Mouse (Mus musculus): Measurements from ENCODE around the gene Gli2. TPM values are rescaled to one million over a fixed set of nuclear protein-coding genes. Genes with fewer than 3 reads are reported as not detected.

The Gli2 gene
- polyA plus RNA-seq, 1 experiment = 13.6 TPM

GRCm38 (mm10) chr1:118830658-118831057 lies 222.8 kb downstream of the Gli2 start:
- Histone ChIP-seq H3K27ac (ENCODE audit: insufficient read depth, low read length) (no peak overlapping the region), H3K4me1 (ENCODE audit: control insufficient read depth, insufficient read depth, low read length) (peaks cover 4% of the 10 kb centered on the region; the same call in 1 of the 2 replicates), H3K4me3 (ENCODE audit: insufficient read depth, low read length) (no peak overlapping the region)
- no peak for TF ChIP-seq POLR2A (IDR thresholded peaks at IDR 0.05; ENCODE audit: low read depth, low read length)
- TF ChIP-seq CTCF (IDR thresholded peaks at IDR 0.05; ENCODE audit: borderline replicate concordance, insufficient read depth, low read length) = no peak

DNA sequence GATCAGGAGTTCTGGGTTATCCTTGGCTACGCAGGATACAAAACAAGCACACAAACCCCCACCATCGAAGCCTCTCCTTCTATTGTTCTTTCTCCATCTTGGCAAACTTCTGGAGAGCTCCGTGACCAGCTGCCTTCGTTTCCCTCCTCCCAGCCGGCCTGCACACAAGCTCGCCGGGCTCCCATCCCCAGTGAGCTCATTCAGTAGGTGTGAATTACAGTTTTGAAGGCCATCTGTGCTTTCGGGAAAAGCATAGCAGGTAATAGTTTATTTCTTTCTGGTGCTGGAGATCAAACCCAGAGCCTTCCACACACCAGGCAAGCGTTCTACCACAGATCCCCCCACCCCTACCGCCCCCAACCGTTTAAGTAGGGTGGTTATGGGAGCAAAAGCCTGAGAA lies 226.8 kb downstream of the Gli2 start:
- H3K4me3 ChIP-seq (ENCODE audit: insufficient read depth, low read length) = no peak overlapping the region
- TF ChIP-seq CTCF (IDR thresholded peaks at IDR 0.05; ENCODE audit: borderline replicate concordance, insufficient read depth, low read length) = no peak
- H3K27ac ChIP-seq (ENCODE audit: insufficient read depth, low read length) = no peak overlapping the region
- peaks cover 4% of the 10 kb centered on the region; the same call in 1 of the 2 replicates for H3K4me1 ChIP-seq (ENCODE audit: control insufficient read depth, insufficient read depth, low read length)

DNA sequence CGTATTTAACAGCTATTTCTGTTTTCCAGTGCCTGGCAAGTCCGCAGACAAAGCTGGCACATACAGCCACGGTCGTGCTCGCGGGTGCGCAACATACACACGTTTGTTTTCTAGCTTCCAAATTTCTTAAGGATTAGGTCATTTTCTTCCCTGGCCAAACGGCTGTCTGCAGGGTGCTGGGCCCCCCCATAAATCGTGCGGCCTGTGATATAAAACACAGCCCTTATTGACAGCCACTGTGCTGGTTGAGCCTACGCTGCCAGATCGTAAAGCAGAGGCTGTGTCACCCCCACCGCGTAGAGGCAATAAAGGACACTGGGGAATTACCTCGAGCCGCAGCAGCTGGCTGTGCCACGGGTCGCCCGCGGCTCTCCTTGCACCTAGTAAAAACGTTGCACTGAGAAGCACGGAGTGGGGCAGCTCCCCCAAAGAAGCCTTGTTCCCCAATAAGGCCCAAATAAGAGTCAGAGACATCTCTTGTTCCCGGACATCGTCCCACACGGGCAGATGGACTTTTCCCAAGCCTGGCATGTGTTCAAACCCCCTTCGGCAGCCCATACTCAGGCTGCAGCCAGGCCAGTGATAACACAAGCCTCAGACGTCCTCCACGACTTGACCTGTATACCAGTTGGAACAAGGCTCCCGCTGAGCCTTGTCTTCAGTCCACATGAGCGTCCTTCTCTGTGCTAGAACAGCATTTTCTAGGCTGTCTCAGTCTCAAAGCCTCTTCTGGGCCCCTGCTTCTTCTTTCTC lies 227.8 kb downstream of the Gli2 start:
- no peak for TF ChIP-seq POLR2A (IDR thresholded peaks at IDR 0.05; ENCODE audit: low read depth, low read length)
- TF ChIP-seq CTCF (IDR thresholded peaks at IDR 0.05; ENCODE audit: borderline replicate concordance, insufficient read depth, low read length) = no peak
- Histone ChIP-seq H3K27ac (ENCODE audit: insufficient read depth, low read length) (no peak overlapping the region), H3K4me3 (ENCODE audit: insufficient read depth, low read length) (no peak overlapping the region), H3K4me1 (ENCODE audit: control insufficient read depth, insufficient read depth, low read length) (peaks cover 4% of the 10 kb centered on the region; the same call in 1 of the 2 replicates)

DNA sequence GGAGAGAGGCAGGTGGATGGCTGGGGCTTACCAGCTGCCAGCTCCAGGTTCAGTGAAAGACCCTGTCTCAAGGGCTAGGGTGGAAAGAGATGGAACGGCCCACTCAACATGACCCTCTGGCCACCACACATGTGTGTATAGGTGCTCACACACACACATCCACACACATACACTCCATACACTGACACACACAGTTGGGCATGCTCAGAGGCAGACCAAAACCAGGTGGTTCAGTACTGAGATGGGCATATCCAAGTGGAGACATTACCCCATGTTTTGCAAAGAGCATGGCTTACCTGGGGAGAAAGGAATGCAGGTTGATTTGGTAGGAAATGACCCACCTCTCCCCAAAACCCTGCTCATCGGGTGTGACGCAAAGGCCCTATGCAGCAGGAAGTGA lies 228.4 kb downstream of the Gli2 start:
- Histone ChIP-seq H3K4me1 (ENCODE audit: control insufficient read depth, insufficient read depth, low read length) (peaks cover 4% of the 10 kb centered on the region; the same call in 1 of the 2 replicates), H3K4me3 (ENCODE audit: insufficient read depth, low read length) (no peak overlapping the region), H3K27ac (ENCODE audit: insufficient read depth, low read length) (no peak overlapping the region)
- TF ChIP-seq POLR2A (IDR thresholded peaks at IDR 0.05; ENCODE audit: low read depth, low read length) = no peak
- no peak for TF ChIP-seq CTCF (IDR thresholded peaks at IDR 0.05; ENCODE audit: borderline replicate concordance, insufficient read depth, low read length)

DNA sequence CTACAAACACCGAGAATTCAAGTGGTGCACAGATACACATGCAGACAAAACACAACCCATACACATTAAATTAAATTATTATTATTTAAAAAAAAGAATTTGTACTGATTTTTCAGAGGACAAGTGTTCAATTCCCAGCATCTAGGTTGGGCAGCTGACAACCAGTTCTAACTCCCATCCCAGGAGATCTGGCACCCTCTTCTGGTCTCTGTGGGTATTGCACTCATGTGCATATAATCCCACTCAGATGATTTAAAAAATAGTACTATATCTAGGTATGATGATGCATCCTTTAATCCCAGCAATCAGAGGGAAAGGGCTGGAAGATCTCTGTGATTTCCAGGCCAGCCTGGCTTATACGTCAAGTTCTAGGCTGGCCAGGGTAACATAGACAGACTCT lies 231.2 kb downstream of the Gli2 start:
- H3K4me3 ChIP-seq (ENCODE audit: insufficient read depth, low read length) = no peak overlapping the region
- peaks cover 4% of the 10 kb centered on the region; the same call in 1 of the 2 replicates for H3K4me1 ChIP-seq (ENCODE audit: control insufficient read depth, insufficient read depth, low read length)
- H3K27ac ChIP-seq (ENCODE audit: insufficient read depth, low read length) = no peak overlapping the region
- TF ChIP-seq CTCF (IDR thresholded peaks at IDR 0.05; ENCODE audit: borderline replicate concordance, insufficient read depth, low read length) (no peak), POLR2A (IDR thresholded peaks at IDR 0.05; ENCODE audit: low read depth, low read length) (no peak)

- no peak overlapping the region for H3K27ac ChIP-seq (ENCODE audit: insufficient read depth, low read length)
- no peak for TF ChIP-seq POLR2A (IDR thresholded peaks at IDR 0.05; ENCODE audit: low read depth, low read length)
- no peak for TF ChIP-seq CTCF (IDR thresholded peaks at IDR 0.05; ENCODE audit: borderline replicate concordance, insufficient read depth, low read length)
Measured at GRCm38 (mm10) chr1:118815015-118815414, 238.4 kb downstream of the Gli2 start.

DNA sequence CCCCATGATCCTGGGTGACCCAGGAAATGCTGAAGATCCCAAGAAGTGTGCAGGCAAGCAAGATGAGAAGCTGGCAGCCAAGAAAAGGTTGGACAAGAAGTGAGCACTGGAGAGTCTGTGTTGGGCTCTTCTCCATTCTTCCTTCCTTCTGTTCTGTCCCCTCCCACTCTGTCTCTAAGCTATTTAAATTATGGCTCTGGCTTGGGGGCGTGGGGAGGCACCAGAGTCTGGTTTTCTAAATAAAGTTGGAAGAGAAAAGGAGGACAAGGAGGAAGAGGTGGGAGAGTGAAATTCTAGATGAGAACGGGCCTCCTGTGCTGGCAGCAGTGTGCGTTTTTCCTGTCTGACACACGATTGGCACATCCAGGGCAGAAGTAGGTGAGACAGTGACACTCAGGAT lies 243.1 kb downstream of the Gli2 start:
- Histone ChIP-seq H3K27ac (ENCODE audit: insufficient read depth, low read length) (no peak overlapping the region), H3K4me3 (ENCODE audit: insufficient read depth, low read length) (no peak overlapping the region), H3K4me1 (ENCODE audit: control insufficient read depth, insufficient read depth, low read length) (no peaks in the 10 kb centered on the region)
- no peak for TF ChIP-seq POLR2A (IDR thresholded peaks at IDR 0.05; ENCODE audit: low read depth, low read length)
- TF ChIP-seq CTCF (IDR thresholded peaks at IDR 0.05; ENCODE audit: borderline replicate concordance, insufficient read depth, low read length) = no peak

More at GRCm38 (mm10) chr1:118815015-118815414, 238.4 kb downstream of the Gli2 start:
- Histone ChIP-seq H3K4me3 (ENCODE audit: insufficient read depth, low read length) (no peak overlapping the region), H3K4me1 (ENCODE audit: control insufficient read depth, insufficient read depth, low read length) (no peaks in the 10 kb centered on the region)

GRCm38 (mm10) chr1:118806727-118807126 lies 246.7 kb downstream of the Gli2 start:
- no peak overlapping the region for H3K4me3 ChIP-seq (ENCODE audit: insufficient read depth, low read length)
- TF ChIP-seq POLR2A (IDR thresholded peaks at IDR 0.05; ENCODE audit: low read depth, low read length) (no peak), CTCF (IDR thresholded peaks at IDR 0.05; ENCODE audit: borderline replicate concordance, insufficient read depth, low read length) (no peak)
- H3K4me1 ChIP-seq (ENCODE audit: control insufficient read depth, insufficient read depth, low read length) = no peaks in the 10 kb centered on the region
- H3K27ac ChIP-seq (ENCODE audit: insufficient read depth, low read length) = no peak overlapping the region

- no peak overlapping the region for H3K27ac ChIP-seq (ENCODE audit: insufficient read depth, low read length)
- H3K4me1 ChIP-seq (ENCODE audit: control insufficient read depth, insufficient read depth, low read length) = no peaks in the 10 kb centered on the region
- no peak overlapping the region for H3K4me3 ChIP-seq (ENCODE audit: insufficient read depth, low read length)
- TF ChIP-seq CTCF (IDR thresholded peaks at IDR 0.05; ENCODE audit: borderline replicate concordance, insufficient read depth, low read length) (no peak), POLR2A (IDR thresholded peaks at IDR 0.05; ENCODE audit: low read depth, low read length) (no peak)
Measured at GRCm38 (mm10) chr1:118802166-118802565, 251.3 kb downstream of the Gli2 start.

DNA sequence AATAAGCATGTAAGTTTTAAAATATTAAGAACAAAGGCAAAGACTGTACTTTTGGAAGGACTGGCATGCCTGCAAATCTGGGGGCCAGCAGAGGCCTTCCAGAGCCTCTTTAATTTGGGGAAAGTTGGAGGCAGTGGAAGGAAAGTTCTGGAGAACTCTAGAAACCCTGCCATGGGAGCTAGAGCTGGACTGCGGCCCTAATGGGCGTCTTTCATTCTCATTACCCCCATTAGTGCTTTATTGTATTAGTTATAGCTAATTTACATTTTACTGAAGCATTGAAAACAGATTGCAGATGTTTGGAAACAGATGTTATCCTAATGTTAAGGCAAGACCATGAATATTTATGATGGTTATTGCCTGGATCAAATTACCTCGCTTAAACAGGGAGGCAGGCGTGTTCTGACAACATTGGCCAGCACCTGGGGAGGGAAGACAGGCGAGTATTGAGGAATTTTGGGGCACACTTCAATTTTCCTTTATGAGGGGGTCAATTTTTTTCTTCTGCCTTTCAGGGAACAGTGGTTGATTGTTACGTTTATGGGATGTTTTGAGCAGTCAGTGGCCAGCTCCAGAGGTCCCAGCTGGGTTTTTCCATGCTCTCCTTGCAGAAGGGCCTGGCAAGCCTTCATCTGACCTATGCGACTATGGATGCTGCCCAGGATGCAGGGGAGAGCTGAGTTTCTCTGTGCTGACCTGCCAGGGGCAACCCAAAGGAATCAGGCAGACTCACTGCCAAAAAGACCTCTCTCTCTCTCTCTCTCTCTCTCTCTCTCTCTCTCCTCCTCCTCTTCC lies 253.9 kb downstream of the Gli2 start:
- TF ChIP-seq CTCF (IDR thresholded peaks at IDR 0.05; ENCODE audit: borderline replicate concordance, insufficient read depth, low read length) (no peak), POLR2A (IDR thresholded peaks at IDR 0.05; ENCODE audit: low read depth, low read length) (no peak)
- H3K4me1 ChIP-seq (ENCODE audit: control insufficient read depth, insufficient read depth, low read length) = no peaks in the 10 kb centered on the region
- no peak overlapping the region for H3K4me3 ChIP-seq (ENCODE audit: insufficient read depth, low read length)
- H3K27ac ChIP-seq (ENCODE audit: insufficient read depth, low read length) = no peak overlapping the region
